Mouse (Mus musculus) midbrain, embryonic 12.5 days (tissue): ENCODE measurements around the gene Cfap97d2. TPM values are rescaled to one million over a fixed set of nuclear protein-coding genes. Genes with fewer than 3 reads are reported as not detected.
"Not testable (repeated sequence)": the region's sequence is repeated elsewhere in the genome, so short reads cannot be mapped to it uniquely, and the experiment has no call there.

Experiments used
- ATAC-seq: fragments of 200-750 bp; cut with Nextera tagmentation; 2 replicates; pipeline ENCODE4 v1.8.0; 2017; ENCODE audit warnings: low read depth, moderate TSS enrichment, moderate library complexity; ENCODE audit not compliant: low FRiP score
- H3K27ac ChIP-seq: fragments of 300-500 bp; sonication (generic); replicated peaks from 2 replicates; pipeline ENCODE4 v1.5.1; 2016; ENCODE audit warnings: mild to moderate bottlenecking
- H3K27me3 ChIP-seq: fragments of 300-500 bp; sonication (generic); 2 replicates; pipeline ENCODE4 v1.6.1; 2016; ENCODE audit warnings: mild to moderate bottlenecking
- H3K36me3 ChIP-seq: fragments of 300-500 bp; sonication (generic); 2 replicates; pipeline ENCODE4 v1.6.1; 2016
- H3K4me1 ChIP-seq: fragments of 300-500 bp; sonication (generic); 2 replicates; pipeline ENCODE4 v1.6.1; 2016
- H3K4me2 ChIP-seq: fragments of 300-500 bp; sonication (generic); replicated peaks from 2 replicates; pipeline ENCODE4 v1.6.1; 2016; ENCODE audit warnings: mild to moderate bottlenecking, moderate library complexity
- H3K4me3 ChIP-seq: fragments of 300-500 bp; sonication (generic); 2 replicates; pipeline ENCODE4 v1.5.1; 2016; ENCODE audit warnings: mild to moderate bottlenecking
- H3K9ac ChIP-seq: fragments of 300-500 bp; sonication (generic); replicated peaks from 2 replicates; pipeline ENCODE4 v1.6.1; 2016; ENCODE audit warnings: mild to moderate bottlenecking, moderate library complexity
- H3K9me3 ChIP-seq: fragments of 300-500 bp; sonication (generic); 2 replicates; pipeline ENCODE4 v1.6.1; 2016; ENCODE audit warnings: mild to moderate bottlenecking
- WGBS: fragments of 180-500 bp; shearing (Covaris S2); methylation state at CpG from one replicate; pipeline ENCODE4 v1.1.7; 2016; 5-methylcytosine and 5-hydroxymethylcytosine counted together
- polyA plus RNA-seq: library from polyadenylated mRNA; unstranded; fragments of >200 nt; fragmentation: Nextera tagmentation; extraction: Ambion mirVana; gene quantifications from 2 replicates; pipeline ENCODE4 v1.2.1, GENCODE M21; 2016

The Cfap97d2 gene
- polyA plus RNA-seq, 1 experiment from 2014 or later: 0.84 TPM

GRCm38 (mm10) chr8:13704301-13704700, 1.4 kb upstream of the Cfap97d2 start:
- peaks cover 14% of the 10 kb centered on the region for H3K4me1 ChIP-seq
- no peak for ATAC-seq
- H3K27ac ChIP-seq: no peak overlapping the region
- no peak overlapping the region for H3K4me3 ChIP-seq
- H3K9ac ChIP-seq: no peak overlapping the region
- no peaks in the 10 kb centered on the region for H3K27me3 ChIP-seq
- H3K9me3 ChIP-seq: no peaks in the 10 kb centered on the region
- H3K4me2 ChIP-seq: no peak overlapping the region
- 91% methylated on average over 4 of the region's 4 CpGs for WGBS
- no peaks in the 10 kb centered on the region for H3K36me3 ChIP-seq

- ATAC-seq: no peak
- Histone ChIP-seq H3K27me3 (no peaks in the 10 kb centered on the region), H3K9ac (no peak overlapping the region), H3K36me3 (no peaks in the 10 kb centered on the region), H3K4me1 (peaks cover 14% of the 10 kb centered on the region), H3K4me3 (no peak overlapping the region), H3K27ac (no peak overlapping the region), H3K9me3 (no peaks in the 10 kb centered on the region), H3K4me2 (no peak overlapping the region)
- WGBS: 91% methylated on average over 5 of the region's 5 CpGs
Observed at GRCm38 (mm10) chr8:13706918-13707317, 1.2 kb downstream of the Cfap97d2 start.

GRCm38 (mm10) chr8:13708514-13708913, 2.8 kb downstream of the Cfap97d2 start:
- H3K4me2 ChIP-seq: no peak overlapping the region
- no peaks in the 10 kb centered on the region for H3K9me3 ChIP-seq
- no peak overlapping the region for H3K9ac ChIP-seq
- peaks cover 11% of the 10 kb centered on the region for H3K4me1 ChIP-seq
- no peak for ATAC-seq
- no peak overlapping the region for H3K27ac ChIP-seq
- no peak overlapping the region for H3K4me3 ChIP-seq
- no peaks in the 10 kb centered on the region for H3K36me3 ChIP-seq
- no peaks in the 10 kb centered on the region for H3K27me3 ChIP-seq
- WGBS: 93% methylated on average over 5 of the region's 5 CpGs

GRCm38 (mm10) chr8:13718980-13719379, 13.3 kb downstream of the Cfap97d2 start:
- Histone ChIP-seq H3K27me3 (no peaks in the 10 kb centered on the region), H3K9ac (no peak overlapping the region), H3K4me2 (no peak overlapping the region), H3K4me3 (no peak overlapping the region), H3K9me3 (no peaks in the 10 kb centered on the region), H3K36me3 (no peaks in the 10 kb centered on the region), H3K4me1 (no peaks in the 10 kb centered on the region), H3K27ac (no peak overlapping the region)
- WGBS: 95% methylated on average over 8 of the region's 8 CpGs
- ATAC-seq: no peak

- Histone ChIP-seq H3K36me3 (no peaks in the 10 kb centered on the region), H3K27ac (no peak overlapping the region), H3K9ac (no peak overlapping the region), H3K4me3 (no peak overlapping the region), H3K27me3 (no peaks in the 10 kb centered on the region), H3K4me2 (no peak overlapping the region), H3K4me1 (no peaks in the 10 kb centered on the region), H3K9me3 (no peaks in the 10 kb centered on the region)
- ATAC-seq: no peak
Observed at GRCm38 (mm10) chr8:13725722-13726121, 20.0 kb downstream of the Cfap97d2 start.

- Histone ChIP-seq H3K27ac (no peak overlapping the region), H3K9ac (no peak overlapping the region), H3K9me3 (no peaks in the 10 kb centered on the region), H3K27me3 (no peaks in the 10 kb centered on the region), H3K4me3 (no peak overlapping the region), H3K36me3 (no peaks in the 10 kb centered on the region), H3K4me2 (no peak overlapping the region), H3K4me1 (no peaks in the 10 kb centered on the region)
- ATAC-seq: no peak
- WGBS: 72% methylated on average over 10 of the region's 10 CpGs
Observed at GRCm38 (mm10) chr8:13727469-13728094, 21.9 kb downstream of the Cfap97d2 start.

GRCm38 (mm10) chr8:13740323-13740770, 34.7 kb downstream of the Cfap97d2 start:
- Histone ChIP-seq H3K36me3 (no peaks in the 10 kb centered on the region), H3K27ac (no peak overlapping the region), H3K9me3 (no peaks in the 10 kb centered on the region), H3K4me2 (no peak overlapping the region), H3K4me1 (no peaks in the 10 kb centered on the region), H3K4me3 (no peak overlapping the region), H3K27me3 (no peaks in the 10 kb centered on the region), H3K9ac (no peak overlapping the region)
- no peak for ATAC-seq
- WGBS: 56% methylated on average over 6 of the region's 6 CpGs

- no peaks in the 10 kb centered on the region for H3K36me3 ChIP-seq
- 88% methylated on average over 7 of the region's 7 CpGs for WGBS
- H3K27ac ChIP-seq: no peak overlapping the region
- no peak overlapping the region for H3K9ac ChIP-seq
- no peak overlapping the region for H3K4me2 ChIP-seq
- H3K4me1 ChIP-seq: no peaks in the 10 kb centered on the region
- H3K27me3 ChIP-seq: no peaks in the 10 kb centered on the region
- H3K9me3 ChIP-seq: no peaks in the 10 kb centered on the region
- ATAC-seq: no peak
- no peak overlapping the region for H3K4me3 ChIP-seq
Observed at GRCm38 (mm10) chr8:13740817-13741613, 35.3 kb downstream of the Cfap97d2 start.

GRCm38 (mm10) chr8:13746212-13746611, 40.5 kb downstream of the Cfap97d2 start:
- 91% methylated on average over 5 of the region's 6 CpGs for WGBS
- H3K4me1 ChIP-seq, H3K9me3 ChIP-seq, H3K36me3 ChIP-seq, ATAC-seq, H3K27me3 ChIP-seq, H3K9ac ChIP-seq, H3K4me2 ChIP-seq, H3K4me3 ChIP-seq, H3K27ac ChIP-seq: not testable (repeated sequence)

- 50% methylated on average over 3 of the region's 3 CpGs for WGBS
- Histone ChIP-seq H3K4me2 (no peak overlapping the region), H3K9me3 (no peaks in the 10 kb centered on the region), H3K27ac (no peak overlapping the region), H3K27me3 (no peaks in the 10 kb centered on the region), H3K4me1 (no peaks in the 10 kb centered on the region), H3K36me3 (no peaks in the 10 kb centered on the region), H3K9ac (no peak overlapping the region), H3K4me3 (no peak overlapping the region)
- ATAC-seq: no peak
Observed at GRCm38 (mm10) chr8:13747626-13748025, 41.9 kb downstream of the Cfap97d2 start.

- H3K27me3 ChIP-seq: no peaks in the 10 kb centered on the region
- H3K27ac ChIP-seq: no peak overlapping the region
- WGBS: 18% methylated on average over 2 of the region's 2 CpGs
- H3K4me1 ChIP-seq: peaks cover 9% of the 10 kb centered on the region
- no peaks in the 10 kb centered on the region for H3K36me3 ChIP-seq
- no peaks in the 10 kb centered on the region for H3K9me3 ChIP-seq
- H3K4me2 ChIP-seq: no peak overlapping the region
- ATAC-seq: no peak
- H3K9ac ChIP-seq: no peak overlapping the region
- H3K4me3 ChIP-seq: no peak overlapping the region
Observed at GRCm38 (mm10) chr8:13753680-13754079, 48.0 kb downstream of the Cfap97d2 start.

GRCm38 (mm10) chr8:13756480-13756879, 50.8 kb downstream of the Cfap97d2 start:
- Histone ChIP-seq H3K27ac (no peak overlapping the region), H3K4me1 (peaks cover 18% of the 10 kb centered on the region), H3K4me3 (no peak overlapping the region), H3K36me3 (peaks cover 14% of the 10 kb centered on the region), H3K9ac (no peak overlapping the region), H3K4me2 (no peak overlapping the region), H3K27me3 (no peaks in the 10 kb centered on the region), H3K9me3 (no peaks in the 10 kb centered on the region)
- 73% methylated on average over 7 of the region's 7 CpGs for WGBS
- ATAC-seq: no peak
